ENCODE assay signal across 8 mouse cellular contexts in genomic region chrX:140510696-140511429, GRCm38 (mm10). TPM values are rescaled to one million over a fixed set of nuclear protein-coding genes. Genes with fewer than 3 reads are reported as not detected.
DNase-seq lines count a peak whose midpoint lies in the region; ATAC-seq and TF ChIP-seq lines count a peak whose summit lies in the region.

No protein-coding gene starts in this region.

- no peaks in the 10 kb centered on the region for H3K27me3 ChIP-seq in intestine, postnatal 0 days (replicated peaks; ENCODE audit: control insufficient read depth, insufficient read depth, low read length)

- ATAC-seq in intestine, postnatal 0 days, result peak; percentile 73
- peak; percentile 41 for ATAC-seq in megakaryocyte progenitor cell, adult 5-6 weeks (replicated peaks; ENCODE audit: poor library complexity)
- ATAC-seq in inflammation-experienced regulatory T-cells, adult 6 months, result no peak

- H3K36me3 ChIP-seq in intestine, postnatal 0 days (ENCODE audit: control insufficient read depth, insufficient read depth), result no peaks in the 10 kb centered on the region

- peak overlapping the region; percentile 46; the same call in 1 of the 2 replicates for H3K27ac ChIP-seq in intestine, postnatal 0 days (ENCODE audit: low read depth, low read length)

- peak; percentile 71 for DNase-seq in adrenal gland, postnatal 25 days
- DNase-seq in embryo, embryonic 9.5 days (ENCODE audit: extremely low spot score), result peak; percentile 28
- DNase-seq in heart, adult 11 months, result peak; percentile 99
- peak; percentile 59 for DNase-seq in left cerebral cortex, postnatal 4 days
- DNase-seq in right cerebral cortex, postnatal 14 days, result peak; percentile 25

- H3K9ac ChIP-seq in intestine, postnatal 0 days (ENCODE audit: low read depth, low read length), result no peak overlapping the region

- peak overlapping the region; percentile 37; the same call in 1 of the 2 replicates for H3K4me2 ChIP-seq in intestine, postnatal 0 days (replicated peaks; ENCODE audit: low read depth)

- TF ChIP-seq CTCF in intestine, postnatal 0 days (IDR thresholded peaks at IDR 0.05; ENCODE audit: low read depth), result no peak

- H3K4me3 ChIP-seq in intestine, postnatal 0 days (ENCODE audit: low read depth, low read length), result no peak overlapping the region

- no peaks in the 10 kb centered on the region for H3K9me3 ChIP-seq in intestine, postnatal 0 days (ENCODE audit: control insufficient read depth)

- H3K4me1 ChIP-seq in intestine, postnatal 0 days (replicated peaks; ENCODE audit: control insufficient read depth, insufficient read depth, low read length), result no peaks in the 10 kb centered on the region

- intact Hi-C loops in left cerebral cortex, postnatal 4 days (cut with DNase I), result no loop called here

- 36% methylated on average over 24 of the region's 24 CpGs for WGBS in intestine, postnatal 0 days

RNA-seq across cellular contexts. Expression of gene Prps1, which starts 54.5 kb away (rescaled TPM):
- total RNA-seq in adrenal gland, postnatal 25 days (2021), result 16.2 and 18.5 TPM in 2 replicates
- 8.5 TPM in 2 replicates for polyA plus RNA-seq in intestine, postnatal 0 days (2015; fragmentation: Nextera tagmentation; extraction: Ambion mirVana)
- 10 to 100 TPM; 64.9 to 68.6 TPM for total RNA-seq in left cerebral cortex, postnatal 4 days (2021)
- total RNA-seq in megakaryocyte progenitor cell, adult 5-6 weeks (2015), result 95.7 and 101 TPM in 2 replicates
- 76.2 and 93.0 TPM in 2 replicates for total RNA-seq in megakaryocyte progenitor cell, adult 5-6 weeks (2017)
- polyA plus RNA-seq in inflammation-experienced regulatory T-cells, adult 6 months (2017; shearing (Covaris generic)), result 10 to 100 TPM; 41.7 to 51.8 (median 41.8) TPM

Comparison
In these comparisons a context has a peak if more than half of its experiments do, and no peak if none do; other contexts are left out.
1. DNase-seq: peak in every context shown above with its lines; median percentile 99 in heart, adult 11 months; 71 in adrenal gland, postnatal 25 days; 59 in left cerebral cortex, postnatal 4 days; 28 in embryo, embryonic 9.5 days; 25 in right cerebral cortex, postnatal 14 days.